Mouse (Mus musculus) inflammation-experienced regulatory T-cells, adult 16 weeks (primary cell): ENCODE data around the gene Sell. TPM values are rescaled to one million over a fixed set of nuclear protein-coding genes. Genes with fewer than 3 reads are reported as not detected.

Source experiments
- polyA plus RNA-seq: library from polyadenylated mRNA; unstranded; fragments of 100-300 nt; shearing (Covaris generic); gene quantifications from one replicate; pipeline ENCODE4 v1.2.1, GENCODE M21; 2017

The Sell gene
- 649 TPM for polyA plus RNA-seq

GRCm38 (mm10) chr1:164061925-164062324 is at the start of gene Sell:
Gene Sell, plus strand, starts transcription at chr1:164061982.

DNA sequence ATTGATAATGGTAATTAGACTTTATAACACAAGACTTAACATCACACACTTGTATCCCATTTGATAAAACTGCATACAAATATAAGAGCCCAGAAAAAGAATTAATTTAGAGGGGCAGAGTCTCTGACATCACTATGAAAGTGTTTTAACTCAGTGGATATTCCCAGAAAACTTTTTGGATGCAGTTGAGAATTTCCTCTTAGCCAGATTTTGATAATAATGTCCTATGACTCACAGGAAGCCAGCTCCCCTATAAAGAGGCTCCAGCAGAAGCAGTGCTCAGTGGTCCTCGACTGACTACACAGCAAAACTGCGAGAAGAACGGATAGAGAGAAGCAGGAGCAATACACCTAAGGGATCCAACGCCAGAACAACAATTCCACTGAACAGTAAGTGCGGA is 13.8 kb upstream of the Sell start, which contains the start of gene Sele:
TSS of gene Sele (plus strand) at position 301 of the 400 bp plus-strand sequence.

GRCm38 (mm10) chr1:164114947-164115493 is 53.2 kb downstream of the Sell start, which contains the start of gene Selp:
Gene Selp, plus strand, starts transcription at chr1:164115264.

Other genes starting within 250 kb of the Sell start
- 46.9 TPM for gene Scyl3, start 132.9 kb upstream of the Sell start, polyA plus RNA-seq
- 4.3 TPM for gene BC055324, start 67.2 kb upstream of the Sell start, polyA plus RNA-seq
- 25.6 TPM for gene Mettl18, start 67.1 kb upstream of the Sell start, polyA plus RNA-seq
- gene Sele, start 13.7 kb upstream of the Sell start, polyA plus RNA-seq: 0.43 TPM
- 2.3 TPM for gene Selp, start 53.3 kb downstream of the Sell start, polyA plus RNA-seq
- not detected for gene F5, start 89.9 kb downstream of the Sell start, polyA plus RNA-seq
- 1.2 TPM for gene Slc19a2, start 187.1 kb downstream of the Sell start, polyA plus RNA-seq
- 12.3 TPM for gene Ccdc181, start 213.6 kb downstream of the Sell start, polyA plus RNA-seq
- gene Nme7, start 242.1 kb downstream of the Sell start, polyA plus RNA-seq: 16.7 TPM
- gene Blzf1, start 245.5 kb downstream of the Sell start, polyA plus RNA-seq: 24.2 TPM